Mouse (Mus musculus) liver, embryonic 14 days (tissue): ENCODE data around the gene Sln. TPM values are rescaled to one million over a fixed set of nuclear protein-coding genes. Genes with fewer than 3 reads are reported as not detected.

Experiments used
- polyA plus RNA-seq: library from polyadenylated mRNA; depleted of rRNA; stranded (reverse); fragments of >200 nt; gene quantifications from 2 replicates; pipeline ENCODE4 v1.2.3, GENCODE M21; 2012; rRNA removed

Gene Sln
- 0.03 and 1.2 TPM in 2 replicates for polyA plus RNA-seq

GRCm38 (mm10) chr9:53849864-53850263 lies at the start of gene Sln:
Gene Sln, plus strand, starts transcription at chr9:53850164.

Other genes starting within 250 kb of the Sln start
- 54.2 and 60.5 TPM in 2 replicates for gene Acat1, start 239.8 kb upstream of the Sln start, polyA plus RNA-seq
- gene Cul5, start 180.2 kb upstream of the Sln start, polyA plus RNA-seq = 4.4 and 5.2 TPM in 2 replicates
- gene Rab39, start 143.9 kb upstream of the Sln start, polyA plus RNA-seq = 0.29 and 0.38 TPM in 2 replicates
- 0.15 and 0.22 TPM in 2 replicates for gene Slc35f2, start 78.6 kb upstream of the Sln start, polyA plus RNA-seq
- 0.05 and 0.06 TPM in 2 replicates for gene Elmod1, start 125.1 kb downstream of the Sln start, polyA plus RNA-seq
- 0.14 and 0.16 TPM in 2 replicates for gene Tnfaip8l3, start 218.2 kb downstream of the Sln start, polyA plus RNA-seq